Mouse (Mus musculus) gastrocnemius, postnatal 10 days (tissue): ENCODE results near the gene Asap3. TPM values are rescaled to one million over a fixed set of nuclear protein-coding genes. Genes with fewer than 3 reads are reported as not detected.

Source experiments
- DNase-seq: peaks from one replicate; pipeline ENCODE4 v3.0.0; 2021; ENCODE audit warnings: mixed read lengths
- total RNA-seq, 2 experiments: library from RNA; stranded (reverse); gene quantifications; 2 replicates each; pipeline ENCODE4 v1.2.3; 2021

Gene Asap3
- total RNA-seq, 2 experiments from 2014 or later = 7.2 to 10.1 TPM

GRCm38 (mm10) chr4:136180408-136181330, 25.5 kb upstream of the Asap3 start:
- DNase-seq = peak; percentile 78

- DNase-seq = no peak
Observed at GRCm38 (mm10) chr4:136181367-136181766, 24.8 kb upstream of the Asap3 start.

GRCm38 (mm10) chr4:136185375-136185774, 20.8 kb upstream of the Asap3 start:
- peak; percentile 66 for DNase-seq

- no peak for DNase-seq
Observed at GRCm38 (mm10) chr4:136186315-136186714, 19.9 kb upstream of the Asap3 start.

- DNase-seq = no peak
Observed at GRCm38 (mm10) chr4:136186739-136187472, 19.3 kb upstream of the Asap3 start.

GRCm38 (mm10) chr4:136188973-136189737, 17.0 kb upstream of the Asap3 start:
- DNase-seq = no peak

GRCm38 (mm10) chr4:136189912-136190311, 16.3 kb upstream of the Asap3 start:
- DNase-seq = no peak

GRCm38 (mm10) chr4:136193571-136193970, 12.6 kb upstream of the Asap3 start:
- DNase-seq = no peak

- DNase-seq = no peak
Observed at GRCm38 (mm10) chr4:136195029-136195428, 11.1 kb upstream of the Asap3 start.

GRCm38 (mm10) chr4:136195629-136196028, 10.5 kb upstream of the Asap3 start:
- DNase-seq = no peak

- DNase-seq = no peak
Observed at GRCm38 (mm10) chr4:136196201-136196600, 10.0 kb upstream of the Asap3 start.

- no peak for DNase-seq
Observed at GRCm38 (mm10) chr4:136198846-136199245, 7.3 kb upstream of the Asap3 start.

GRCm38 (mm10) chr4:136199562-136200292, 6.4 kb upstream of the Asap3 start:
- no peak for DNase-seq

- peak; percentile 90 for DNase-seq
Observed at GRCm38 (mm10) chr4:136202509-136202908, 3.7 kb upstream of the Asap3 start.

GRCm38 (mm10) chr4:136204775-136205174, 1.4 kb upstream of the Asap3 start:
- no peak for DNase-seq

GRCm38 (mm10) chr4:136206943-136207342, 778 bp downstream of the Asap3 start:
- no peak for DNase-seq

- no peak for DNase-seq
Observed at GRCm38 (mm10) chr4:136210931-136211330, 4.8 kb downstream of the Asap3 start.

- no peak for DNase-seq
Observed at GRCm38 (mm10) chr4:136213629-136214028, 7.5 kb downstream of the Asap3 start.

- DNase-seq = no peak
Observed at GRCm38 (mm10) chr4:136214828-136215227, 8.7 kb downstream of the Asap3 start.

- DNase-seq = no peak
Observed at GRCm38 (mm10) chr4:136215576-136215975, 9.4 kb downstream of the Asap3 start.

GRCm38 (mm10) chr4:136217063-136217462, 10.9 kb downstream of the Asap3 start:
- DNase-seq = no peak
